Mouse (Mus musculus) ES-Bruce4 (cell line): ENCODE results near the gene Atg13. TPM values are rescaled to one million over a fixed set of nuclear protein-coding genes. Genes with fewer than 3 reads are reported as not detected.

Experiments
- H3K27ac ChIP-seq: 2 replicates; pipeline ENCODE4 v1.5.1; 2012; ENCODE audit warnings: low read length, inconsistent platforms; ENCODE audit not compliant: insufficient read depth
- H3K27me3 ChIP-seq: 2 replicates; pipeline ENCODE4 v1.6.1; 2012; ENCODE audit warnings: mild to moderate bottlenecking, low read length, inconsistent platforms; ENCODE audit not compliant: control insufficient read depth, poor library complexity, insufficient read depth, severe bottlenecking
- H3K36me3 ChIP-seq: 2 replicates; pipeline ENCODE4 v1.6.1; 2012; ENCODE audit warnings: inconsistent platforms, mild to moderate bottlenecking, low read length, moderate library complexity; ENCODE audit not compliant: control insufficient read depth, poor library complexity, insufficient read depth, severe bottlenecking
- H3K4me1 ChIP-seq: one replicate; pipeline ENCODE4 v1.8.1; 2011; ENCODE audit warnings: low read length; ENCODE audit not compliant: control insufficient read depth, insufficient read depth
- H3K4me3 ChIP-seq: 2 replicates; pipeline ENCODE4 v1.5.1; 2011; ENCODE audit warnings: low read depth, mild to moderate bottlenecking, low read length
- H3K9ac ChIP-seq: 2 replicates; pipeline ENCODE4 v1.6.1; 2012; ENCODE audit warnings: low read depth, mild to moderate bottlenecking, inconsistent platforms; ENCODE audit not compliant: poor library complexity, severe bottlenecking
- H3K9me3 ChIP-seq: replicated peaks from 2 replicates; pipeline ENCODE4 v1.6.1; 2012; ENCODE audit warnings: mild to moderate bottlenecking, low read length, inconsistent platforms; ENCODE audit not compliant: control insufficient read depth, poor library complexity, insufficient read depth, severe bottlenecking
- CTCF ChIP-seq: IDR thresholded peaks from one replicate; pipeline ENCODE4 v1.8.1; 2011; ENCODE audit warnings: low read depth, low read length
- EP300 ChIP-seq: IDR thresholded peaks from 2 replicates; pipeline ENCODE4 v1.6.1; 2011; ENCODE audit warnings: low read depth, low read length; ENCODE audit not compliant: insufficient read depth
- POLR2A ChIP-seq: IDR thresholded peaks from one replicate; pipeline ENCODE4 v1.8.1; 2011; ENCODE audit warnings: low read length; ENCODE audit not compliant: insufficient read depth
- polyA plus RNA-seq: library from polyadenylated mRNA; stranded (reverse); fragments of >200 nt; gene quantifications from 2 replicates; pipeline ENCODE4 v1.2.4, GENCODE M21; 2011; ENCODE audit warnings: low read depth; ENCODE audit not compliant: missing spikeins, insufficient read depth, insufficient read length

Atg13 gene
- polyA plus RNA-seq, 1 experiment = 38.8 TPM

GRCm38 (mm10) chr2:91723382-91723781 is 13.0 kb upstream of the Atg13 start:
- Histone ChIP-seq H3K9ac (no peak overlapping the region), H3K4me3 (no peak overlapping the region), H3K27ac (no peak overlapping the region), H3K27me3 (no peaks in the 10 kb centered on the region), H3K4me1 (no peaks in the 10 kb centered on the region), H3K9me3 (no peaks in the 10 kb centered on the region), H3K36me3 (peaks cover 4% of the 10 kb centered on the region; the same call in 1 of the 2 replicates)
- TF ChIP-seq EP300 (no peak), CTCF (no peak), POLR2A (no peak)

GRCm38 (mm10) chr2:91718276-91718675 is 7.9 kb upstream of the Atg13 start:
- Histone ChIP-seq H3K4me1 (no peaks in the 10 kb centered on the region), H3K36me3 (peaks cover 17% of the 10 kb centered on the region; the same call in 1 of the 2 replicates), H3K27me3 (no peaks in the 10 kb centered on the region), H3K9ac (no peak overlapping the region), H3K4me3 (no peak overlapping the region), H3K27ac (no peak overlapping the region), H3K9me3 (no peaks in the 10 kb centered on the region)
- no peak for TF ChIP-seq CTCF
- TF ChIP-seq EP300 = no peak
- no peak for TF ChIP-seq POLR2A

GRCm38 (mm10) chr2:91714921-91715320 is 4.5 kb upstream of the Atg13 start:
- Histone ChIP-seq H3K9me3 (no peaks in the 10 kb centered on the region), H3K4me1 (no peaks in the 10 kb centered on the region), H3K36me3 (peaks cover 22% of the 10 kb centered on the region; the same call in 1 of the 2 replicates), H3K27ac (no peak overlapping the region), H3K27me3 (no peaks in the 10 kb centered on the region), H3K9ac (no peak overlapping the region), H3K4me3 (no peak overlapping the region)
- TF ChIP-seq POLR2A (no peak), EP300 (no peak), CTCF (no peak)

GRCm38 (mm10) chr2:91711256-91711925 is 1.0 kb upstream of the Atg13 start:
- peak overlapping the region; percentile 68 for H3K9ac ChIP-seq
- H3K27ac ChIP-seq = peak overlapping the region; percentile 75
- H3K27me3 ChIP-seq = no peaks in the 10 kb centered on the region
- peaks cover 14% of the 10 kb centered on the region; the same call in 1 of the 2 replicates for H3K36me3 ChIP-seq
- H3K9me3 ChIP-seq = no peaks in the 10 kb centered on the region
- peaks cover 2% of the 10 kb centered on the region for H3K4me1 ChIP-seq
- peak overlapping the region; percentile 93 for H3K4me3 ChIP-seq
- TF ChIP-seq CTCF (no peak), EP300 (no peak), POLR2A (no peak)

GRCm38 (mm10) chr2:91708361-91708760 is 2.0 kb downstream of the Atg13 start:
- no peak overlapping the region for H3K4me3 ChIP-seq
- TF ChIP-seq EP300 (no peak), POLR2A (no peak), CTCF (no peak)

GRCm38 (mm10) chr2:91706456-91706855 is 3.9 kb downstream of the Atg13 start:
- peak overlapping the region; percentile 98 for H3K27ac ChIP-seq

More at GRCm38 (mm10) chr2:91708361-91708760, 2.0 kb downstream of the Atg13 start:
- no peaks in the 10 kb centered on the region for H3K9me3 ChIP-seq
- no peaks in the 10 kb centered on the region for H3K27me3 ChIP-seq
- H3K27ac ChIP-seq = no peak overlapping the region
- H3K4me1 ChIP-seq = peaks cover 2% of the 10 kb centered on the region
- no peak overlapping the region for H3K9ac ChIP-seq
- H3K36me3 ChIP-seq = peaks cover 7% of the 10 kb centered on the region; the same call in 1 of the 2 replicates

More at GRCm38 (mm10) chr2:91706456-91706855, 3.9 kb downstream of the Atg13 start:
- TF ChIP-seq EP300 = no peak
- TF ChIP-seq CTCF = no peak
- no peak for TF ChIP-seq POLR2A
- Histone ChIP-seq H3K4me3 (no peak overlapping the region), H3K4me1 (peaks cover 2% of the 10 kb centered on the region), H3K9ac (no peak overlapping the region), H3K36me3 (no peaks in the 10 kb centered on the region), H3K27me3 (no peaks in the 10 kb centered on the region), H3K9me3 (no peaks in the 10 kb centered on the region)
